Mouse (Mus musculus) regulatory T cell (primary cell): ENCODE measurements around the gene Rrm2.

Source experiments
- in situ Hi-C: fragments of 300-600 bp; cut with MboI, MseI; formaldehyde crosslinking; loops from one replicate; pipeline ENCODE4 v1.15.1; 2025; ENCODE audit warnings: high pct_unique_total_duplicates

Rrm2 gene

DNA sequence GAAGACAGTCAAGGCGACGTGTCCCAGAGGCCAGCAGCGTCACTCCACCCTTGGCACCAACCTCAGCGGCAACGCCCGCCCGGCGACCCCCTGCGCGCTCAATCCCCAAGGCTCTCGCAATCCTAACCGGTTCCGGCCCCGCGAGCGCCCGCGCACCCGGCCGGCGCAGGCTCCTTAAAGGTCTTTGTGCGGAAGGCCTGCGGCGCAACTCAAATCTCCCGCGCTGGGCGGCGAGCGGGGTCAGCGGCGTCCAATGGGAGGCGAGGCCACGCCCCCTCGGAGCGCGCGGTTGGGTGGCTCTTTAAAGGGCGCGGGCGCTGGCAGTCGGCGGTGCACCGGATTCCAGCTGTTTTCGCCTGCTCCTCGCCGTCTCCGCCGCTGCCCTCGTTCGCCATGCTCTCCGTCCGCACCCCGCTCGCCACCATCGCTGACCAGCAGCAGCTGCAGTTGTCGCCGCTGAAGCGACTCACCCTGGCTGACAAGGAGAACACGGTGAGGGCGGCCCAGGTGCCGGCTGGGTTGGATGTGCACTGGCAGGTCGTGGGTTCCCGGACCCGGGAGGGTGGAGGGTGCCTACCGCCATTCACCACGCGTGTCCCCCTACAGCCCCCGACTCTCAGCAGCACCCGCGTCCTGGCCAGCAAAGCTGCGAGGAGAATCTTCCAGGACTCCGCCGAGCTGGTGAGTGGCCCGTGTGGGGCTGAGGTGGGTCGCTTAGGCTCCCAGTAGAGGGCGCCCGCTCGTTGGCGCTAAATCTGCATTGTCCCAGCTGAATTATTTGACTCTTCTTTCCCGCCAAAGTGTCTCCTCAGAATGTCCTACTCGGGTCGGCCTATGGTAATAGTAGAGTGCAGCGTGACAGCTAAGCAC is at the start of gene Rrm2:
Gene Rrm2 (plus strand): TSS at position 288 of the 870 bp plus-strand sequence.
- in situ Hi-C loops, result no loop called here

DNA sequence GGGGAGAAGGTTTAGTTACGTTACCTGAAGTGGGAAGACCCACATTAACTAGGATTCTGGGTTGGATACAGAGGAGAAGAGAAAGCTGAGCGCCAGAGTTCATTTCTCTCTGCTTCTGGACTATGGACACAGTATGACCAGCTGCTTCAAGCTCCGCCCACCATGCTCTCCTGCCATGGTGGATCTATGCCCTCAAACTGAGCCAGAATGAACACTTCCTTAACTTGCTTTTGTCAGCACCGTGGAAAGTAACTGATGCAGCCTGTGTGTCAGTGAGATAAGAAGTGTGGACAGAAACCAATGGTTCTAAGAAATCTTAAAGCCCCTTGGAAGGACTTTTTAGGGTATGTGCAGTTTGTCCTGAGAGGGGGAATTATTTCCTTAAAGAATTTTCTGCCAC is 49.0 kb upstream of the Rrm2 start:
- in situ Hi-C loops, result no loop called here

DNA sequence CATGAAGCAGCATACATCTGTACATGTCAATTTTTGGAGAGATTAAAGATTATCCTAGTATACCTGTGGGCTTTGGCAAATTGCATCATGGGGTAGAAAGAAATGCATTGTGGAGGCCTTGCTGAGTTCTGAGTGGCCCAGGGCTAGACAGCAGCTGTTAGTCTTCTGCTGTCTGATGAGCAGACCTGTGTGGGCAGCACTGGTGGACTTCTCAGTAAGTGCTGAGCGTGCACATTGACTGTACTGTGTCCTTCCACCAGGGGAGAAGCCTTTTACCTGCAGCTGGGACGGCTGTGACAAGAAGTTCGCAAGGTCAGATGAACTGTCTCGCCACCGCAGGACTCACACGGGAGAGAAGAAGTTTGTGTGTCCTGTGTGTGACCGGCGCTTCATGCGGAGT is 48.1 kb upstream of the Rrm2 start:
- in situ Hi-C loops, result no loop called here

DNA sequence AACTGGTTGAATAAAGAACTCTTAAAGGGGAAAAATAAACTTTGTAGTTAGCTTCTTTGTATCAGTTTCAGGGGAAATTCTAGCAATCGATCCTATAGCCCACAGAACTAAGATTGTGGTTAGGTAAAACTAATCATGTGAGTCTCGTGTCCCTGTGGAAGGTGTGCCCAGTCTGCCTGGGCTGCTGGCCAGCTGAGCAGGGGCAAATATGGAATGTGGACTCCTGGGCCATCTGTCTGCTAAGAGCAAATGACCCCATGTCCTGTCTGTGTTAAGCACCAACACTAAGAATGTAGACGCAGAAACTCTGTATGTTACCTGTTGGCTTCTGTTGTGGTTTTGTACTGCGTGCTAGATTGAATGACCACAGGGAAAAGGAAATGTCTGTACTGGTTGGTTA is 46.9 kb upstream of the Rrm2 start:
- in situ Hi-C loops, result no loop called here

DNA sequence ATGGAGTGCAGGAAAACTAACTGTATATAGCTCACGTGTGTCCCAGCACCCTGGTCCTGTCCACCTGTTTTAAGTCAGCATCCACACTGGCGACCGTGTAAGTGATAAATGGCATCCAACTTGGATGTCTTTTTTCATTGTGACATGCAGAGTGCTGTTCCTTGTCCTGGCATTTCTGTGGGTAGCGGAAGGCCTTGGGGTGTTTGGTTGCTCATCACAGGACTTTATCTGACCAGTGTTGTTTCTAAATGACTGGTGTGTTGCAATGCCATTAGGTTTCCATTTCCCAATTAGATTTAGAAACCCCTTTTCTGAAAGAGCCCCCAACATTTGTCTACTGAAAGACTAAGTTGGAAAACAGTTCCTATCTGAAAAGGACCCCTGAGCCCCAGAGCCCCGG is 45.9 kb upstream of the Rrm2 start:
- in situ Hi-C loops, result no loop called here

DNA sequence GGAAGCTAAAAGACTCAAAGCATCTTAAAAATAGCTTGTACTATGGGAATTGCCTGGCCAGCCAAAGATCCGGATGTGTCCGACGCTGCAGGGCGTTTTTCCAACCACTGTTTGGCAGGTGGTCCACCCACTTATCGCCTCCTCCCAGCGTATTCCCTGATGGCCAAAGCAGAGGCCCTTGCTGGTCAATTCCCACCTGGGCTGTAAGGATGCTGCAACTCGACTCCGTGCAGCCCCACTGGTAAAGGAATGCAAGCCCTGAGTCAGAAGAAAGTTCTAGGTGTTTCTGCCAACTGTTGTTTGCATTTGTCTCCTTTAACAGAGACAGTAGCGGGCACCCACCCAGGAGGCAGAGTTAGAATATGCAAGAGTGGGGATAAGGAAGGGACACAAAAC is 27.9 kb upstream of the Rrm2 start:
- in situ Hi-C loops, result no loop called here

DNA sequence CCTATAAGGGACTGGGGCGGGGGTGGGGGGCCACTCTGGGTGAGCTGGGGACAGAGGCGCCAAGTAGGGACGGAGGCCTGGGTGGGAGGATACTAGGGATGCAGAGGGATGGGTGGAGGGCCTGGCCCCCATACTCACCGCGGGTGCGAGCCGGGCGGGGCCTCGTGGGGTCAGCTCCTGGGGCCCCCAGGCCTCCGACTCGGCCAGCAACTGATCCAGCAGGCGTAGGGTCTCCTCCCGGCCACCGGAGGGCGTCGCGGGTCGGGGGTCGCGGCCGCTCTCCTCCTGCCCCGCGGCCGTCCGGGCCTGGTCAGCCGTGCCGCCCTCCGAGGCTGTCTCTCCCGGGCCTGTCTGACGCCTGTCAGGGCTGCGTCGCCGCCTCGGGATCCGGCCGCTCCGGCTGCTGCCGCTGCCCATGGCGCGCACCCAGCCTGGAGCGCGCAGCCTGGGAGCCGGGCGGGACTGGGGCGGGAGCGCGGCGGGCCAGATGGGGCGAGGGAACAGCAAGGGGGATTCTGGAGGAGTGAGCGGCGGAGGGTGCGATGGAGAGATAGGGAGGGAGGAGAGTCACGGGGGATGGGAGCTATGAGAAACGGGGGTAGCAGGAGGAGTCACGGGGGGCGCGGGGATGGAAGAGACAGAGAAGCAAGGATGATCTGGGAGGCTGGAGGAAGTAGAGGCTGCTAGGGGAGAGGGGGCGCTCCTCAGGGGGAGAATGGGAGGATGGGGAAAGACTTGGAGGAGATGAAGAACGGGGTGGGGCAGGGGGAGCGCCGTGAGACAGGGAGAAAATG is 27.4 kb upstream of the Rrm2 start:
- in situ Hi-C loops, result no loop called here

DNA sequence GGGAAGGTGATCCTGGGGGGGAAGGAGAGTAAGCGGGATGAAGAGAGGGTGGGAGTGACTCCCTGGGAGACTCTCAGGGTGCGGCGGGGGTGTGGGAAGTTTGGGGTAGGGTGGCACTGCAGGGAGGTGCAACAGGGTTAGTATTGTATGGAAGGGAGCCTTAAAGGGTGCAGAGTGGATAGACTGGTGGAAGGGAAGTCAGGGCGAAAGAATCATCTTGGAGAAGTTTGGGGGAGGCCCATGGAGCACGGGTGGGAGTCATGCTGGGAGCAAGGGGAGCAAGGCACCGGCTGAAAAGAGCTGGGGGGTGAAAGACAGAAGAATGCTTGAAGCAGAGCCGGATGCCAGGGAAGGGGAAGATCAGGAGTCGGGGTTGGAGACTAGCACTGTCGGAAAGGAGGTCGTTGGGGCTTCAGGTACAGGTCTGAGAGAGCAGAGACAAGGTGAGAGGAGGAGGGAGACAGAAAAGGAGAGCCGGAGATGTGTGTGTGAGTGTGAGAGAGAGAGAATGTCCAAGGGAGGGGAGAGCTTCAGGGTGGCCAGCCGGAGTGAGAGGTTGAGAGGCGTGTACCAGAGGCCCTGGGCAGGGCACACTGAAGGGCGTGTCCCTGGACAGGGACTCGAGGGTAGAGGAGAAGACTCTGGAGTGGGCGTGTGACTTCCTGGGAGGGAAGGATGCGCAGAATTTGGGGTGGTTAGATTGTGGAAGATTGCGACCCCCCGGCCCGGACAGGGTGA is 26.6 kb upstream of the Rrm2 start, which contains the start of gene Cys1:
Gene Cys1 (minus strand): TSS at position 528 of the 738 bp plus-strand sequence.
- in situ Hi-C loops, result no loop called here

DNA sequence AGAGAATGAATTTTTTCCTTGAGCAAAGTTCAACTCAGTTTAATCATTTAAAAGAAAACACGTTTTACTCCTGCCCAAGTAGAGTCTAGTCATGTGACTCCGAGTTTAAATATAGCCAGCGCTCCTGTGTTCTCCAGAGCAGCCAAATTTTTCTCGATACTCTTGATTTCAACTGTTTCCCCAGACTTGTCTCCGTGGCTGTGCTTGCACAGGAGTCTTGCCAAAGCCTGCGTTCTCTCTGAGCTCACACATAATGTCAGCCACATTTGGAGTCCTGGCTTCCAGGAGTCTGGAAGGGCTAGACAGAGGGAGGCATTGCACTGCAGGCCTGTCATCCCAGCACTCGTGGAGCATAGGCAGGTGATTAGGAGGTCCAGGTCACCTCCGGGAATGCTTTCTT is 25.5 kb upstream of the Rrm2 start:
- in situ Hi-C loops, result no loop called here

DNA sequence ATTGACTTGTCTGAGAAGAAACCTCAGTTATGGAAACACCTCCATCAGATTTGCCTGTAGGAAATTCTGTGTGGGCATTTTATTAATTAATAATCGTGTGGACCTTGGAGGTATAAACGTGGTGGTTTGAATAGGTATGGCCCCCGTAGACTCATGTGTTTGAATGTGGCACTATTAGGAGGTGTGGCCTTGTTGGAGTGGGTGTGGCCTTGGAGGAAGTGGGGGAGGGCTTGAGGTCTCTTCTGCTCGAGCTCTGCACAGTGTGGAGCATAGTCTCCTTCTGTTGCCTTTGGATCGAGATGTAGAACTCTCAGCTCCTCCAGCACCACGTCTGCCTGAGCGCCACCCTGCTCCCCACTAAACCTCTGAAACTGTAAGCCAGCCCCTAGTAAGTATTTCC is 24.6 kb upstream of the Rrm2 start:
- in situ Hi-C loops, result no loop called here

DNA sequence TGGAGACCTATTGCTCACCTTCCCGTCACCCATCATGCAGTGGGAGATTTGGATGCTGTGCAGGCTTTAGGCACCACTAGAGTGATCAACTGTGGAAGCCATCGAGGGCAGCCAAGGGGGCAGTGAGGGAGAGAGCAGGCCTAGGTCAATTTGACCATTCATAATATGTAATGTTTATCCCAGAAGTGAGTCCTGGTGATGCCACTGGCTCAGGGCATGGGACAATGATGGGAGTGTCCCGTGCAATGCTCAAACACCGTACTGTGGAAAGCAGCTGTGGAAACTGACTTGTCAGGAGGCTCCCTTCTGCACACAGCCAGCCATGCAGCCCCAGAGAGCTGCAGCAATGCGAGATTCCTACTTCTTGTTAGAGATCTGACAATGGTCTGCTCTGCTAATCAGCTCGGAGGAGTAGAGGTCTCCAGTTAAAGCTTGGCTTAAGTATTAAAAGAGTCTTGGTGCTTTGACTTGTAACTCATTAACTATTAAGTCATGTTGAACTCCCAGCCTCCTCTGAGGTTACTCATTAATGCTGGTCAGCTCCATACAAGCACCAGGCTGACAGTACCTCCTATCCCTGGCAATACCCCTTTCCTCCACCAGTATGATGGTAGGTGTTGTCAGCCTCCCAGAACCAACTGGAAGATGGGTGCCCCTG is 21.9 kb upstream of the Rrm2 start:
- in situ Hi-C loops, result no loop called here

DNA sequence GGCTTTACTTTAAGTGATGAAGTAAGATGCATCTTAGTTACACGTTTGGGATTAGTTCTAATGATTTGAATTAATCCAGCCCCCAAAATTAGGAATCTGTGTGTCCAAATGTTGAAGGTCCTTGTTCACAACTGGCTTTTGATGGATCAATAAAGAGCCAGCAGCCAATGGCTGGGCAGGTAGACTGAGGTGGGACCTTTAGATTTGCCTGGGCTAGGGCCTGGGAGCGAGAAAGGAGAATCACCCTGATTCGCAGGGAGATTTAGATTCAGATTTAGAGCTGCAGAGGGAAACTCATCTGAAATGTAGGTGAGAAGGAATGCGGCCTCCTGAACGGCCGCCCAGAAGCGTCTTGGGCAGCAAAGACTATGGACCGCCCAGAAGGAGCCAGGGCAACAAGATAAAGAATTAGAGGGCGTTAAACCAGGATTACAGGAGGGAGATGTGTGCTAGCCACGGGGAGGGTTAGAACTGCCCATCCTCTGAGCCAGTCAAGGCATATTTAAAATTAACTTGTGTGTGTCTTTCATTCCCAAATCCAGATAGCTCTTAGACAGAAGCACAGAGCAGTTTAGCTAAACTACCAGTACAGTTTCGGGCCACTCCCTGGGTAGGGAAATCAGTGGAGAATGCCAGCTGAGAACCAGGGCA is 21.2 kb upstream of the Rrm2 start:
- in situ Hi-C loops, result no loop called here

DNA sequence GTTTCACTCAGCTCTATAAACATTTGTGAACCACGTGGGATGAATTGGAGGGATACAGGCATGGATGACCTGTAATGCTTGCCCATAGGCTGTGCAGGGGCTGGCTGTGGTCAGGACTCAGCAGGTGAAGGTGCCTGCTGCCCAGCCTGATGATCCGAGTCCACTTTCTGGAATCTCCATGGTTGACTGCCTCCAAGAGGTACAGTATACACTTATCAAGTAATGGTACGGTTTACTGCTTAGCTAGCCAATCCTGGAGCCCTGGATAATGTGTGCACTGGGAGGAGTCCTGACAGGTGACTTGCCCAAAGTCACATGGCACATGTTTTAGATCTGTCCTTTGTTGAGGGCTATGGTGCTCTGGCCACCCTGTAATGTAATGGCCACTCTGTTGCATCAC is 17.7 kb upstream of the Rrm2 start:
- in situ Hi-C loops, result loop anchor here (10.0 kb wide), 1 partner anchor 206 kb away; no protein-coding TSS in a partner anchor

DNA sequence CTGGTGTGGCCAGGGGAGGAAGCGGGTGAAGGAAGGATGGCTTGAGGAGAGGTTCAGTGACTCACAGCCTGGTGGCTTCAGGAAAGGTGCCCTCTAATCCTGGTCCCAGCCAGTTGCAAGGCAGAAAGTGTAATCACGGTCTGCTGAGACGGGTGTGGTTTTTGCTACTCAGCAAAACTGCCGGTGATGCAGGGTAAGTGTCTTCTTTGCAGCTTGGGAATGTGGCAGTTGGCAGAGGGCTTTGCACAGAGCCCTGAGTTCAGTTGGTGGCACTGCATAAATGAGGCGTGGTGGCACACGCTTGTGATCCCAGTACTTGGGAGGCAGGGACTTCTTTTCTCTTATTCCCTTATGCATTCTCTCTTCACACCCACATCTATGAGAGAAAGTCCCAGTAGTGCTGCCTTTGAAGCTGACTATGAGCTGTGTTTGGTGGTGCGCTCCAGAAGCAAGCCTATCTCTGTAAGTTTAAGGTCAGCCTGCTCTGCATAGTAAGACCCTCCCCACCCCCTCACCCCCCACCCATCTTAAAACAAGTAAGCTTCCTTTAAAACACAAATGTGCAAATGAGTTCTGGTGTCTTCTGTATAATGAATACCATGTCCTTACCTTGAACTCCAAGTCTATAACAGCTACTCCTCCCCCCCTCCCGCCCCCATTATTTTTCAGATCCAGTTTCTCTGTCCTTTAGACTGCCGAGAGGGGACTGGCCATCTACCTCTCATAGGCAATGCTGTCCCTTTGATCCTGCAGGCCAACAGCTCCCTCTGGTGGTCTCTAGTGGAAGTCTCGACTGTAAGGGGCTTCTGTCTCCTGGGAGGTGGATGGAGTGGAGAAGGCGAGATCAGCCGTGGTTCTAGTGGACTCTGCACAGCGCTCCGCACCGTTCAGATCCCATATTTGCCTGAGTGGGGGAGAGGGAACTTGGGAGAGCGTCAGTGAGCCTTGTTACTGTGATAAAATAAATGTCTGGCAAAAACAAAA is 11.2 kb upstream of the Rrm2 start:
- in situ Hi-C loops, result loop anchor here (10.0 kb wide), 1 partner anchor 212 kb away; no protein-coding TSS in a partner anchor

DNA sequence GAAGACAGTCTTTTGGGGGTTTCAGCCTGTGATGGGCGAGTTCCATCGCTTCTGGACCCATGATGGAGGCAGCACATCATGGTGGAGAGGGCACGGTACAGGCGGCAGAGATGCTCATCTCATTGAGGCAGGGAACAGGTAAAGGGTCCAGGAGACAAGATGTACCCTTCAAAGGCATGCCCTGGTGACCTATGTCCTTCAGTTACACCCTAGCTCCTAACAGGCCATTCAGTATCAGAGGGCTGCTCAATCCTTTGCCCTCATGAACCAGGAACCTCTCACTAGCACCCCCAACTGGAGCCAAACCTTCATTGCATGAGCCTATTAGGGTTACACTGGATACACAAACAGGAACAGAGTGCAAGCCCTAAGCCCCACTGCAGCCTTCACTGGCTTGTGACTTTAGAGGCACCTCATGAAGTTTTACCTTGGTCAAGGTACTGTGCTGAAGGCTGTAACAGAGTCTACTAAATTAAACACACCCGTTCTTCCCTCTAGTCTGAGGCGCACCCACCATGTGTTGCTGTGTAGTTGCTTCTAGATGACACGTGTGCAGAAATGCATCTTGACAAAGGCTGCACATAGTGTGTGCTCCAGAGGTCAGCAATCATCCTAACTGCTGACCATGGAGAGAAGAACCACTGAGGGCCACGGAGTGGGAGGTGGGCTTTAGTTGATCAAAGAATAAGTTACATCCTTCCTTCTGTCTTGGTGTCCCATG is 10.4 kb upstream of the Rrm2 start:
- in situ Hi-C loops, result loop anchor here (10.0 kb wide), 1 partner anchor 213 kb away; no protein-coding TSS in a partner anchor

DNA sequence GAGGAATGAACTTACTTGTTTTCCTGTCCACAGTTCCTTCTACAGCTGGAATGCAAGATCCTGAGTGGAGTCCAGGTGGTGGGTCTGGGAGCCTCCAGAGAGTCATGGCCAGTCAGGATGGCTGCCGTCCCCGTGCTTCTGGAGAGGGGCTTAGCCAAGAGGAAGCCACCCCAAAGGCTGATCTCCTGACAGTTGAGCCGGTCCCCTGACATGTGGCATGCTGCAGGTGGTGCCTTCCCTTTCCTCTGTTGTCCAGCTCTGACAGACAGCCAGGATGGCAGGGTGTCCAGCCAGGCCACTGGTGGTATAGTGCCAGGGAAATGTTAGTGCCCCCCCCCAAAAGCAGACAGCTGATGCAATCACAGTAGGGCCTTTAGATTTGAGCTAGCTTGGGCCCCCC is 9.5 kb upstream of the Rrm2 start:
- in situ Hi-C loops, result loop anchor here (10.0 kb wide), 1 partner anchor 214 kb away; no protein-coding TSS in a partner anchor

DNA sequence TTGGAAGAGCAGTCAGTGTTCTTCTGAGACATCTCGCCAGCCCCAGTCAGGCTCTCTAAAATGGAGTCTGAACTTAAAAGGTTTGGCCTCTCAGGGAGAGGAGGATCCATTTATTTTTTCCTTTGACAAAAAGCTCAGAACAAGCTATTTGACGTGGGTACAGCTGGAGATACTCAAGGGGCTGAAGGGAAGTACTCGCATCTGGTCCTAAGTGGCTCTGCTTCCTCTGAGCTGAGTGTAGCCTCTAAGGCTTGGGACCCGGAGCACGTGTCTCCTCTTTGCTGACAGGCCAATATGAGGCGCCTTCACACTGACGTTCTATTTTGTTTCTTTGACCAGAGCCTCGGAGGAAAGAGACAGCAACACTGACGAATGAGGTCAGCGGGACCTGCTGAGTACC is 8.5 kb upstream of the Rrm2 start:
- in situ Hi-C loops, result loop anchor here (10.0 kb wide), 1 partner anchor 215 kb away; no protein-coding TSS in a partner anchor

DNA sequence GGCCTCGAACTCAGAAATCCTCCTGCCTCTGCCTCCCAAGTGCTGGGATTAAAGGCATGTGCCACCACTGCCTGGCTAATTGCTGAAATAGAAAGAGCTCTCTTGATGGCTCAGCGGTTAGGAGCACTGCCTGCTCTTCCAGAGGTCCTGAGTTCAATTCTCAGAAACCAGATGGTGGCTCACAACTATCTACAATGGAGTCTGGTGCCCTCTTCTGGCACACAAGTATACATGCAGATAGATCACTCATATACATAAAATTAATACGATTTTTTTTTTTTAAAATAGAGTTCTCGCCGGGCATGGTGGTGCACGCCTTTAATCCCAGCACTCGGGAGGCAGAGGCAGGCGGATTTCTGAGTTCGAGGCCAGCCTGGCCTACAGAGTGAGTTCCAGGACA is 6.4 kb upstream of the Rrm2 start:
- in situ Hi-C loops, result loop anchor here (5.0 kb wide), 1 partner anchor 99 kb away; no protein-coding TSS in a partner anchor

DNA sequence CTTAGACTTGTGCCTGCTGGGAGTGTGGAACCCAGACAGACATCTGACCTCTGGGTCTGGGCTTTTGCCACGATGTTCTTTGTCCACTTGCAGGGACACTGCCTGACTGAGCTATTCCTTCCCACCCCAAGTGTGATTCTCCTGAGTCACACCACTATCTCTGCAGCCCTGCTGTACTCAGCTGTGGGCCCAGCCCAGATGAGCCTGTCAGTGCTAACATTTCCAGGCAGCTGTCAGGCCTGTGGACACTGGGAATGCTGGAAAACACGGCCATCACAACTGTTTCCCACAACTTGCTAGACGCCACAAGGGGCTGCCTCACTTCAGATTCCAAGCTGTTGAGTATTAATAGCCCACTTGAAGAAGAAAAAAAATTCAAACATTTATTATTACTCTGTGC is 5.0 kb upstream of the Rrm2 start:
- in situ Hi-C loops, result loop anchor here (5.0 kb wide), 1 partner anchor 101 kb away; no protein-coding TSS in a partner anchor
